Comparison of ENCODE assay signal across 7 mouse cellular contexts in genomic region chr16:97763061-97763989, GRCm38 (mm10). TPM values are rescaled to one million over a fixed set of nuclear protein-coding genes. Genes with fewer than 3 reads are reported as not detected.
DNase-seq lines count a peak whose midpoint lies in the region; ATAC-seq and TF ChIP-seq lines count a peak whose summit lies in the region.

Gene Ripk4 (minus strand): TSS chr16:97763787.

- H3K27me3 ChIP-seq in heart, embryonic 14.5 days (ENCODE audit: control insufficient read depth, insufficient read depth, low read length): peaks cover 38% of the 10 kb centered on the region
- H3K27me3 ChIP-seq in testis, adult 2 months (ENCODE audit: control insufficient read depth, insufficient read depth, low read length): peaks cover 3% of the 10 kb centered on the region

- peak within 1 kb of the TSS; percentile 74 for H3K9ac ChIP-seq in ES-E14 (ENCODE audit: insufficient read depth, low read depth, low read length, poor library complexity, severe bottlenecking)
- peak within 1 kb of the TSS; percentile 72 for H3K9ac ChIP-seq in heart, embryonic 14.5 days (ENCODE audit: low read length)

- TF ChIP-seq CTCF in testis, adult 2 months (IDR thresholded peaks at IDR 0.05; ENCODE audit: control insufficient read depth, insufficient read depth, insufficient replicate concordance, low read depth, low read length): no peak

- no peaks in the 10 kb centered on the region for H3K36me3 ChIP-seq in ES-E14 (ENCODE audit: control insufficient read depth, insufficient read depth, low read length, poor library complexity, severe bottlenecking)
- H3K36me3 ChIP-seq in heart, embryonic 14.5 days (ENCODE audit: control insufficient read depth, insufficient read depth, low read length): no peaks in the 10 kb centered on the region
- no peaks in the 10 kb centered on the region for H3K36me3 ChIP-seq in testis, adult 2 months (ENCODE audit: control insufficient read depth, insufficient read depth, low read length)

- peak within 1 kb of the TSS; percentile 94 for H3K4me2 ChIP-seq in heart, embryonic 14.5 days (ENCODE audit: low read length)

- no peak within 1 kb of the TSS for H3K27ac ChIP-seq in ES-E14 (ENCODE audit: insufficient read depth, low read depth, low read length, poor library complexity, severe bottlenecking)
- H3K27ac ChIP-seq in heart, embryonic 14.5 days (replicated peaks in 1 of 2; ENCODE audit: control insufficient read depth in 1 of 2, insufficient read depth in 1 of 2, low read depth in 2 of 2, low read length in 2 of 2): no peak within 1 kb of the TSS
- H3K27ac ChIP-seq in testis, adult 2 months (ENCODE audit: control insufficient read depth, insufficient read depth, low read depth, low read length): peak within 1 kb of the TSS; percentile 36; the same call in 1 of the 2 replicates

- no peaks in the 10 kb centered on the region for H3K9me3 ChIP-seq in ES-E14 (ENCODE audit: control insufficient read depth, insufficient read depth, low read depth, low read length)
- H3K9me3 ChIP-seq in heart, embryonic 14.5 days (ENCODE audit: control insufficient read depth, low read length): no peaks in the 10 kb centered on the region

- ATAC-seq in heart, embryonic 14.5 days (ENCODE audit: insufficient number of reproducible peaks, insufficient read depth, low FRiP score, low read depth): peak; percentile 32; the same call in 1 of the 2 replicates

- H3K4me1 ChIP-seq in ES-E14 (ENCODE audit: control insufficient read depth in 2 of 2, insufficient read depth in 2 of 2, low read length in 2 of 2, poor library complexity in 1 of 2): peaks cover 0 to 8% of the 10 kb centered on the region in 2 experiments; a peak in 2 of 4 replicates
- peaks cover 6 to 37% of the 10 kb centered on the region in 2 experiments for H3K4me1 ChIP-seq in heart, embryonic 14.5 days (ENCODE audit: control insufficient read depth in 2 of 2, insufficient read depth in 2 of 2, low read length in 2 of 2)
- peaks cover 13% of the 10 kb centered on the region for H3K4me1 ChIP-seq in testis, adult 2 months (ENCODE audit: control insufficient read depth, insufficient read depth, low read length)

- WGBS in heart, embryonic 14.5 days: under 1% methylated on average over 88 of the region's 88 CpGs

- TF ChIP-seq POLR2A in testis, adult 2 months (IDR thresholded peaks at IDR 0.05; ENCODE audit: control insufficient read depth, low read depth, low read length): peak; percentile 23; the same call in 1 of the 2 replicates

- peak; percentile 75 for DNase-seq in ES-E14 (ENCODE audit: low read depth, low spot score)
- DNase-seq in adrenal gland, postnatal 36 days: peak; percentile 17 to 37
- DNase-seq in kidney, postnatal 10 days: peak; percentile 85
- DNase-seq in lung, postnatal 36 days: peak; percentile 78
- DNase-seq in cerebellum, adult 9-10 months: no peak

- peak within 1 kb of the TSS; percentile 76 to 77 for H3K4me3 ChIP-seq in ES-E14 (ENCODE audit: insufficient read depth in 1 of 2, low read depth in 1 of 2, low read length in 2 of 2, poor library complexity in 1 of 2, severe bottlenecking in 1 of 2)
- H3K4me3 ChIP-seq in heart, embryonic 14.5 days (ENCODE audit: control insufficient read depth in 1 of 2, insufficient read depth in 1 of 2, low read depth in 1 of 2, low read length in 2 of 2): peak within 1 kb of the TSS; percentile 40 to 61
- H3K4me3 ChIP-seq in testis, adult 2 months (ENCODE audit: control insufficient read depth, low read depth, low read length): peak within 1 kb of the TSS; percentile 91

- in situ Hi-C loops in ES-E14 (cut with MboI; ENCODE audit: low sequenced_read_pairs in 2 of 2, unreplicated experiment in 2 of 2): no loop called here

TF ChIP-seq in ES-E14, 5 proteins besides CTCF, POLR2A, EP300 and RAD21:
- TF ChIP-seq CHD2 (IDR thresholded peaks at IDR 0.05; ENCODE audit: low read depth, low read length) (no peak), MAFK (IDR thresholded peaks at IDR 0.05; ENCODE audit: insufficient read depth, low read depth, low read length) (no peak), HCFC1 (IDR thresholded peaks at IDR 0.05; ENCODE audit: borderline replicate concordance, insufficient read depth, low read length) (0 out of 2 replicates have a peak, but pooled peaks have one; percentile 10)

RNA-seq across cellular contexts. Expression of gene Ripk4, which starts in this region (rescaled TPM):
- total RNA-seq in ES-E14 (2012; rRNA removed): 8.0 and 9.7 TPM in 2 replicates
- total RNA-seq in adrenal gland, postnatal 36 days (2021): under 1 TPM; 0.16 to 0.63 TPM
- 1.9 and 2.1 TPM in 2 replicates for polyA plus RNA-seq in heart, embryonic 14.5 days (2014; fragmentation: Nextera tagmentation; extraction: Ambion mirVana)
- 1.7 and 1.8 TPM in 2 replicates for polyA plus RNA-seq in testis, adult 2 months (2012; rRNA removed)

Comparison
In these comparisons a context has a peak if more than half of its experiments do, and no peak if none do; other contexts are left out.
1. Peak in DNase-seq in adrenal gland, postnatal 36 days; RNA of the gene not detected or under 1 TPM.